Mouse (Mus musculus): ENCODE data around the gene Wdr46. TPM values are rescaled to one million over a fixed set of nuclear protein-coding genes. Genes with fewer than 3 reads are reported as not detected.

Wdr46 gene
- total and polyA plus RNA-seq, 3 experiments: 8.7 to 10.0 (median 8.8) TPM

GRCm38 (mm10) chr17:33957493-33957892 lies 17.0 kb downstream of the Wdr46 start:
- H3K9ac ChIP-seq (ENCODE audit: low read depth, low read length): no peak overlapping the region
- DNase-seq: no peak
- intact Hi-C loops (cut with DNase I): no loop called here
- H3K4me3 ChIP-seq: no peak overlapping the region
- H3K27me3 ChIP-seq (ENCODE audit: control insufficient read depth, insufficient read depth, low read length): no peaks in the 10 kb centered on the region
- peaks cover 4% of the 10 kb centered on the region; the same call in 1 of the 2 replicates for H3K4me1 ChIP-seq (ENCODE audit: control insufficient read depth, insufficient read depth, low read length)
- peaks cover 3% of the 10 kb centered on the region; the same call in 1 of the 2 replicates for H3K36me3 ChIP-seq (ENCODE audit: control insufficient read depth, insufficient read depth, low read length)
- TF ChIP-seq POLR2A (IDR thresholded peaks at IDR 0.05; ENCODE audit: insufficient read depth, low read depth, low read length): no peak
- no peak for TF ChIP-seq CTCF (IDR thresholded peaks at IDR 0.05)
- no peak for TF ChIP-seq EP300 (IDR thresholded peaks at IDR 0.05; ENCODE audit: insufficient read depth, low read depth, low read length)
- 81% methylated on average over 6 of the region's 6 CpGs for WGBS
- H3K79me2 ChIP-seq (replicated peaks; ENCODE audit: control insufficient read depth, insufficient read depth, low read length): no peaks in the 10 kb centered on the region
- no peak overlapping the region for H3K27ac ChIP-seq

DNA sequence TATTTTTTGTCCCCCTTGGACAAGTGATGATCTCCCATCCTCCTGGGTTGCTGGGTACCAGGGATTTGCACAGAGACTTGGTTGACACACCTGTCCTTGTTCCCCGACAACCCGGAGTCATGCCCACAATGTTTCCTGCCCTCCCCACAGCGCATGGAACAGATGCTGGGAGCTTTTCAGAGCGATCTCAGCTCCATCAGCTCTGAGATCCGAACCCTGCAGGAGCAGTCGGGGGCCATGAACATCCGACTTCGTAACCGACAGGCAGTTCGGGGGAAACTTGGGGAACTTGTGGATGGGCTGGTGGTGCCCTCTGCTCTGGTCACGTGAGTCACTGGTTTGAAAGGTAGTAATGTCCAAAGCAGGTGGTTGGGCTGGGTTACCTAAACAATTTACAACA lies 18.0 kb downstream of the Wdr46 start:
- H3K4me3 ChIP-seq: no peak overlapping the region
- no peak overlapping the region for H3K9ac ChIP-seq (ENCODE audit: low read depth, low read length)
- H3K4me1 ChIP-seq (ENCODE audit: control insufficient read depth, insufficient read depth, low read length): peaks cover 4% of the 10 kb centered on the region; the same call in 1 of the 2 replicates
- DNase-seq: no peak
- H3K27me3 ChIP-seq (ENCODE audit: control insufficient read depth, insufficient read depth, low read length): no peaks in the 10 kb centered on the region
- 0 out of 2 replicates have a peak, but pooled peaks cover under 1% of the 10 kb centered on the region for H3K79me2 ChIP-seq (replicated peaks; ENCODE audit: control insufficient read depth, insufficient read depth, low read length)
- H3K36me3 ChIP-seq (ENCODE audit: control insufficient read depth, insufficient read depth, low read length): peaks cover 3% of the 10 kb centered on the region; the same call in 1 of the 2 replicates
- TF ChIP-seq EP300 (IDR thresholded peaks at IDR 0.05; ENCODE audit: insufficient read depth, low read depth, low read length) (no peak), CTCF (IDR thresholded peaks at IDR 0.05) (no peak), POLR2A (IDR thresholded peaks at IDR 0.05; ENCODE audit: insufficient read depth, low read depth, low read length) (no peak)
- intact Hi-C loops (cut with DNase I): no loop called here
- WGBS: 97% methylated on average over 11 of the region's 11 CpGs
- no peak overlapping the region for H3K27ac ChIP-seq

- Histone ChIP-seq H3K27me3 (ENCODE audit: control insufficient read depth, insufficient read depth, low read length) (no peaks in the 10 kb centered on the region), H3K36me3 (ENCODE audit: control insufficient read depth, insufficient read depth, low read length) (peaks cover under 1% of the 10 kb centered on the region; the same call in 1 of the 2 replicates), H3K4me1 (ENCODE audit: control insufficient read depth, insufficient read depth, low read length) (peaks cover 4% of the 10 kb centered on the region; the same call in 1 of the 2 replicates), H3K79me2 (replicated peaks; ENCODE audit: control insufficient read depth, insufficient read depth, low read length) (0 out of 2 replicates have a peak, but pooled peaks cover 1% of the 10 kb centered on the region), H3K27ac (no peak overlapping the region), H3K9ac (ENCODE audit: low read depth, low read length) (no peak overlapping the region), H3K4me3 (no peak overlapping the region)
- TF ChIP-seq EP300 (IDR thresholded peaks at IDR 0.05; ENCODE audit: insufficient read depth, low read depth, low read length) (no peak), CTCF (IDR thresholded peaks at IDR 0.05) (no peak), POLR2A (IDR thresholded peaks at IDR 0.05; ENCODE audit: insufficient read depth, low read depth, low read length) (no peak)
- intact Hi-C loops (cut with DNase I): no loop called here
- whole genome bisulfite sequencing: 93% methylated on average over 13 of the region's 13 CpGs
- DNase-seq: no peak
Measured at GRCm38 (mm10) chr17:33959135-33959534, 18.7 kb downstream of the Wdr46 start.

GRCm38 (mm10) chr17:33959948-33960347 lies 19.5 kb downstream of the Wdr46 start:
- Histone ChIP-seq H3K4me1 (ENCODE audit: control insufficient read depth, insufficient read depth, low read length) (no peaks in the 10 kb centered on the region; the same call in 1 of the 2 replicates), H3K79me2 (replicated peaks; ENCODE audit: control insufficient read depth, insufficient read depth, low read length) (0 out of 2 replicates have a peak, but pooled peaks cover 1% of the 10 kb centered on the region), H3K9ac (ENCODE audit: low read depth, low read length) (no peak overlapping the region), H3K27me3 (ENCODE audit: control insufficient read depth, insufficient read depth, low read length) (no peaks in the 10 kb centered on the region), H3K4me3 (no peak overlapping the region), H3K27ac (no peak overlapping the region), H3K36me3 (ENCODE audit: control insufficient read depth, insufficient read depth, low read length) (no peaks in the 10 kb centered on the region)
- DNase-seq: no peak
- intact Hi-C loops (cut with DNase I): no loop called here
- 93% methylated on average over 15 of the region's 15 CpGs for WGBS
- no peak for TF ChIP-seq POLR2A (IDR thresholded peaks at IDR 0.05; ENCODE audit: insufficient read depth, low read depth, low read length)

- H3K36me3 ChIP-seq (ENCODE audit: control insufficient read depth, insufficient read depth, low read length): no peaks in the 10 kb centered on the region
- 88% methylated on average over 7 of the region's 7 CpGs for WGBS
- no peak overlapping the region for H3K4me3 ChIP-seq
- H3K79me2 ChIP-seq (replicated peaks; ENCODE audit: control insufficient read depth, insufficient read depth, low read length): 0 out of 2 replicates have a peak, but pooled peaks cover 1% of the 10 kb centered on the region
- H3K27ac ChIP-seq: no peak overlapping the region
- H3K9ac ChIP-seq (ENCODE audit: low read depth, low read length): no peak overlapping the region
- intact Hi-C loops (cut with DNase I): no loop called here
- no peak for DNase-seq
- no peak for TF ChIP-seq CTCF (IDR thresholded peaks at IDR 0.05)
- TF ChIP-seq EP300 (IDR thresholded peaks at IDR 0.05; ENCODE audit: insufficient read depth, low read depth, low read length): no peak
- TF ChIP-seq POLR2A (IDR thresholded peaks at IDR 0.05; ENCODE audit: insufficient read depth, low read depth, low read length): no peak
- no peaks in the 10 kb centered on the region for H3K4me1 ChIP-seq (ENCODE audit: control insufficient read depth, insufficient read depth, low read length)
- H3K27me3 ChIP-seq (ENCODE audit: control insufficient read depth, insufficient read depth, low read length): no peaks in the 10 kb centered on the region
Measured at GRCm38 (mm10) chr17:33962876-33963275, 22.4 kb downstream of the Wdr46 start.

GRCm38 (mm10) chr17:33965082-33965845 lies 24.8 kb downstream of the Wdr46 start:
- Histone ChIP-seq H3K9ac (ENCODE audit: low read depth, low read length) (no peak overlapping the region), H3K27me3 (ENCODE audit: control insufficient read depth, insufficient read depth, low read length) (no peaks in the 10 kb centered on the region), H3K27ac (no peak overlapping the region), H3K36me3 (ENCODE audit: control insufficient read depth, insufficient read depth, low read length) (no peaks in the 10 kb centered on the region), H3K79me2 (replicated peaks; ENCODE audit: control insufficient read depth, insufficient read depth, low read length) (0 out of 2 replicates have a peak, but pooled peaks cover 1% of the 10 kb centered on the region), H3K4me3 (no peak overlapping the region), H3K4me1 (ENCODE audit: control insufficient read depth, insufficient read depth, low read length) (no peaks in the 10 kb centered on the region)
- no peak for TF ChIP-seq CTCF (IDR thresholded peaks at IDR 0.05)
- TF ChIP-seq EP300 (IDR thresholded peaks at IDR 0.05; ENCODE audit: insufficient read depth, low read depth, low read length): no peak
- TF ChIP-seq POLR2A (IDR thresholded peaks at IDR 0.05; ENCODE audit: insufficient read depth, low read depth, low read length): no peak
- no peak for DNase-seq
- WGBS: 85% methylated on average over 17 of the region's 17 CpGs
- intact Hi-C loops (cut with DNase I): loop anchor here (1.0 kb wide), 1 partner anchor 1337 kb away; no protein-coding TSS in a partner anchor

Measured in heart, adult 2 months (tissue).